Mouse (Mus musculus): ENCODE data around the gene Kirrel3.

Gene Kirrel3

DNA sequence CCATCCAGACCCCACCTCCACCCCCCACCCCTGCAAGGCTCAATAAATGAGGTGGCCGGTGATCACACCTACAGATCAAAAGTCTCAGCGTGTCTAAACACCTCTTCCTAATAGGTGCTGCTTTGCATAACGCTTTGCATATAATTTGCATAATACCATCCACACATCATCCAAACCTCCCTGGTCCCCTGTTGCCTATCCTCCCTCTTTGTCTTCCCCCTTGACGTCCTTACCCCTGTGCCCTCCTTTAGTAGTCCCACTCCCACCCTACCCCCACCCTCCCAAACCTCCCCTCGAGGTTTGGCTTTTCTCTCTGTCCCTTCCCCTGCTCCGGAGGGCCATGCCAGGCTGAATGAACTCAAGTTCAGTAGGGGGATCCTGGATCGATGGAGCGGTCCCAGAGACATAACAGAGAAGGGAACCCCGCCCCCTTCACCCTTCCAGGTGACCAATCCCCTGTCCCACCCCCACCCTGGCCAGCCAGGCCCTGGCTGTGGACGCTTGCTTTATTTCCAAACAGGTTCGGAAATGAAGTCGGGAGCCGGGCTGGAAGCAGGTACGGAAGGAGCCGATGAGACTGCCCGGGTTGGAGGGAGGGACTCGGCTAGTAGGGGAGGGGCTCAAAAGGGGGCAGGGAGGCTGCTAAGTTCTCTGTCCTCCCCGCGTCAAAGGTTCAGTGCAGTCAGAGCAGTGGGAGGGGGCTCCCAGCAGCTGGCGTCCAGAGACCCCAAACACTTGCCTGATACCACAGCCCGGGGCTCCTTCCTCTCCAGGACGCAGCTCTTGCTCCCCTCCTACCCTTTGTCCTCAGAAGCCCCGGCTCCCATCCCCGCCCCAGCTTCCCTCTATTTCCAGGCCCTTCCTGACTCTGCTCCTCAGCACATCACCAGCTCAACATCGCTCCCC, 539.1 kb downstream of the Kirrel3 start:
- no peak for DNase-seq (ENCODE audit: low read depth, low spot score)

DNA sequence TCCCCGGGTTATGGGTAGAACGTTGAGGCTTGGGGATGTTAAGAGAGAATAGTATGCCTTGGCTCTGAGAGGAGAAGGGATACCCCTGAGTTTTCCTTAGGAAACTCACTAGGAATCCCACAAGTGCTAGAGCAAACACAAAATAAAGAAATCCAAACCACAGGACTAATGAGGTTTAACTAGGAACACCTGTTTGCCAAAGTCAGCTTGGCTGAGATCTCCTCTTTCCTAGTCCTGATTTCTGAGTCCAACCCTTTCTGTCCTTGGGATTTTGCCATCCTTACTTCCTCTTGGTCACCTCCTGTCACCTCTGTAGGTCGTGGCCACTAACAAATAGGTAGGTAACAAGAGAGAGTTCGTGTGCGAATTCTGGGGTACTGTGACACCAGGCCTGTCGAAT, 540.6 kb downstream of the Kirrel3 start:
- DNase-seq (ENCODE audit: low read depth, low spot score): no peak

DNA sequence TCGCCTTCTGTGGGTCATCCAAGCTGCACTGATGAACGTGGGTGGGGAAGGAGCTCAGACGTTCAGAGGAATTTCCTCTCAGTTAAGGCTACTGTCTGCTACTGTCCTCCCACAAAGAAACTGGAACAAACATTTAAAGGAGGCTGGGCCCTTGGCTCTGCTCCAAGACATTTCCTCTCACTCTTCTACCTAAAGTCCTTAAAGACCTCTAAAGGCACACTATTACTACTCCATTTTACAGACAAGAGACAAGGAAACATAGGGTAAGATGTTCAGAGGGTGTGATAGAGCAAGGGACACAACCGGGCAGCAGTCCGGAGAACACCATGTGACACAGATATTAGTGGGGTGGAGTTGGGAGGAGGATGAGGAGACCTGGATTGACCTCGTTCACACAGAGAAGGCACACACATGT, 541.2 kb downstream of the Kirrel3 start:
- peak; percentile 32 for DNase-seq (ENCODE audit: low read depth, low spot score)

DNA sequence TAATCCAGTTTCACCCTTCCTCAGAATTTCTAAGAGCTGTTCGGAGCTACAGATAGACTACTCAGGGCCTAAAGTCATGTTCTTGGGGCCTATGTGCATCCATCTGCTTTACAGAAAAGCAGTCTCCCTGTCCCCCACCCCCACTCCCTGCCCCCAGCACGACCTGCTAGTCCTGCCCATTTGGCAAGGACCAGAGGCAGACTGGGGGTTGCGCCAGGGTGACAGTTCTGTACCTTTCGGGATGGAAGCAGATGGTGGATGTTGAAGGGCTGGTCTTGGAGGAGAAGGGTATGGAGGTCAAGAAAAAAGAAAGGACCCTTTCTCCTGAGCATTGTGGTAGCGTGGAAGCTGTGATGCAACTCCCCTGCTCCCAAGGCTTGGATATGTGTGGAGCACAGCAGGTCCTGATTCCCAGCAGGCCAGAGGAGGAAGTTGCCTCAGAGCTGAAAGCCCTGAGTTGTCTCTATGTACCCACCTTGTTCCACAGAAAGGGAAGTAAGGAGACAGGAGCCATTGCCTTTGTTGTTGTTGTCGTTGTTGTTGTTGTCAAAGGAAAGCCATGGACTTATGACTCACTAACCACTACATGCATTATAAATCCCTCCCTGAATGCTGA, 541.8 kb downstream of the Kirrel3 start:
- no peak for DNase-seq (ENCODE audit: low read depth, low spot score)

DNA sequence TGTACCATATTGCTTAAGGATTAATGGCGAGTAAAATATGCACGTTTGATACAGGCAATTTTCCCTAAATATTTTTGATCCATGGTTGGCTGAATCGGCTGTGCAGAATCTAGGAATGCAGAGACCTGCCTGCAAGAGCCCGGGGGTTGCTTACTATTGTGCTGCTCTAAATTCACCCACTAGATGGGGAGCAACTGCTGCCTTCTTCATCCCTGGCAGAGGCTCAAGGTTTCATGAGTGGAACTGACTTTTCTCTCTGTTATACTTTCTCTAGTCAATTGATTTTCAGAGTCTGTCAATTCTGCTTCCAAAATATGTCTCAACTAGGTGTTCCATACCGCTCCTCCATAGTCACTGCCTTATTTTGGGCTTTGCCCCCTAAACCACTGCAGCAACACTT, 545.1 kb downstream of the Kirrel3 start:
- peak; percentile 24 for DNase-seq (ENCODE audit: low read depth, low spot score)

DNA sequence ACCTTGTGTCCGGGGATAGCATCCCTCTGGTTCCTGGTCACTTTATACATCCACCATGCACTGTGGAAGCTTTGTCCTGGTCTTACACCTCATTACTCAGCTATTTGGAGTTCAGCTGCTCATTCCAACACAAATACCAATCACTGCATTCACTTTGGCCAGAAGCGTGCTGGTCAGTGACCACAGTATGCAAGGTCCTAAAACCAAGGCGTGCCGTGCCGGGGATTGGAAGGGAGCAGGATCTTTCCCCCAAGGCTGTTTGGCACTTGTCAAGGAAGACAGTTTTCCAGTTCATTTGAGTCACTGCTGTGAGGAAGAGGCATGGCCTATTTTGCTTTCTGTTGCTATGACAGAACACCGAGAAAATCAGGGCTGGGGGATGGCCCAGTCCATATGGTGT, 546.8 kb downstream of the Kirrel3 start:
- DNase-seq (ENCODE audit: low read depth, low spot score): no peak

DNA sequence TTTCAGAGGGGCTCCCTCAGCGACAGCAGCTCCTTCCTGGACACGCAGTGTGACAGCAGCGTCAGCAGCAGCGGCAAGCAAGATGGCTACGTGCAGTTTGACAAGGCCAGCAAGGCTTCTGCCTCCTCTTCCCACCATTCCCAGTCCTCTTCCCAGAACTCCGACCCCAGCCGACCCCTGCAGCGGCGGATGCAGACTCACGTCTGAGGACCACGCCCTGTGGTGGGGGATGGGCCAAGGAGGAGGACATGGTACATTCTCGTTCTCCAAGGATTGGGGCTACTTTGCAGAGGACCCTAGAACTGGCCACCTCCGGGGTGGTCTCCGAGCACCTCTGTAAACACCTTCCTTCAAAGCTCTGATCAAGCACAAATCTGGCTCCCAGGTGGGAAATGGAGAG, 549.4 kb downstream of the Kirrel3 start:
- no peak for DNase-seq (ENCODE audit: low read depth, low spot score)

DNA sequence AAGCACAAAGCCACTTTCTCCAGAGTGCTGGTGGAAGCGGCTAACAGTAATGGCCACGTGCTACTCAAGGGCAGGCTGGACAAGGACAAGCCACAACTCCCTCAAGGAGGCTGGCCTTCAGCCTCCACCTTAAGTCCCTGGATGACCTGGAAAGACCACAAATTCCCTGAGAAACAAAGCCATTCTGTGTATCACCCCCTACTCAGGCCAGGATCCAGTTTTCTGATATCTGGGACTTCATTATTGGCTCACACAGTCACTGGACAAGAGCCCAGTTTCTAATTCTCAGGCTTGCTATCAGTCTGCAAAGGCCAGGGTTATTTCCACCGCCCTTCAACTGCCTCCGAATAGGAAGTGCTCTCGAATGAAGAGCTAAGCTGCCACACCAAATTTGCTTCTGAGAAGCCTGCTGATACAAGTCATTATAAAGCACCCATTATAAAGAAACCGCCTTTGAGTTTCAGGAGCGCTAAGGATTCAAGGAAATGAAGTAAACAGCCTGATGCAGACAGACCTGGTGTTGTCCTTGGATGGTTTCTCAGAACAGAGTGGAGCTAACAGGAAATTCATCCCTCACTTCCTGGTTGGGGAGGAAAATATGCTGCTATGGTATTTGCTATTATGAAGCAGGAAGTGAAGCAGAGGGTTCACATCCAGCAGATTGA, 553.4 kb downstream of the Kirrel3 start:
- DNase-seq (ENCODE audit: low read depth, low spot score): peak; percentile 37

DNA sequence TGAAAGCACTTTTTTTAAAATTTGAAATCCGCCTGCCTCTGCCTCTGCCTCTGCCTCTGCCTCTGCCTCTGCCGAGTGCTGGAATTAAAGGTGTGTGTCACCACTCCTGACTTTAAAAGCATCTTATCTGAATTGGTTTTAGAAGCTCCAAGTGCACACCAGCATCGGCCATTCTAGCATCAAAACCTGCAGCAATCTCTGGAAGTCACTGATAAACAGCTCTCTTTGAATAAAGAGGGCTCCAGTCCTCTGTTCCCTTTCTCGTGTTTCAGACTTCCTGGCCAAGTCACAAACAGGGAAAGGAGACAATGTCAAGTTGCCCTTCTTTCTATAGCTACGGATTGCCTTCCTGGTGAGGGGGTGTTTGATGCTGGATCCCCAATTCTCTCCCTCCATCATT, 554.2 kb downstream of the Kirrel3 start:
- DNase-seq (ENCODE audit: low read depth, low spot score): no peak

DNA sequence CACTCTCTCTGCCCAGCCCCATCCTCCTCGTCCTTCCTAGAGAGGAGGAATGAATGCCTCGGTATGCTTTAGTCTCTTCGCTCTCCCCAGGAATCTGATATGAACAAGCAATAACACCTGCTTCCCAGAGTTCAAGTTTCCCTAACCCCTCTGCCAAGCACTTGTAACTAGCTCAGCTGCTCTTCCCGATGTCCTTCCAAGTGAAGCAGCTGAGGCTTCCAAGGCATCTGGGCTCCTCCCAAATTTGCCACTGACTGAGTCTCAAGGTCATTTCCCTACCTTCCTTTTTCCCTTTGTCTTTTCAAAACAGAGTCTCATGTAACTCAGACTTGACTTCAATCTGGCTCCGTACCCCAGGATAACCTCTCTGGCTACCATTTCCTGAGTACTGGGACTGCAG, 555.8 kb downstream of the Kirrel3 start:
- peak; percentile 49 for DNase-seq (ENCODE audit: low read depth, low spot score)

DNA sequence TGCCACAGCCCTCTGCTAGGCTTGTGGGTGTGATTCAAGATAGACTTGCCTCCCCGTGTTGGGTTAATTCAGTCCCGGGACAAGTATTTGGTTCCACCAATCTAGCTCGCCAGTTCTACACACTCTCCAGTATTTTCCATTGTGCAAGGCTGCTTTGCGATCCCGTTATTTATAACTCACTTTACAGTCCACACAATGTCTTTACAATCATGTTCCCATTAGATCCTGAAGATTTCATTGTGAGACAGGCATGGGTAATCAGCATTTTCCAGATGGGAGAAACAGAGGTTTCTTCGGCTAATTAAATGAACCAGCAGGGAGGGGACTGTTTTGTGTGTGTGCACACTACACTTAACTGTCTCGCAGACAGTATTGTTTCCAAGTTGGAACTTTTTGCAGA, 557.9 kb downstream of the Kirrel3 start:
- no peak for DNase-seq (ENCODE audit: low read depth, low spot score)

DNA sequence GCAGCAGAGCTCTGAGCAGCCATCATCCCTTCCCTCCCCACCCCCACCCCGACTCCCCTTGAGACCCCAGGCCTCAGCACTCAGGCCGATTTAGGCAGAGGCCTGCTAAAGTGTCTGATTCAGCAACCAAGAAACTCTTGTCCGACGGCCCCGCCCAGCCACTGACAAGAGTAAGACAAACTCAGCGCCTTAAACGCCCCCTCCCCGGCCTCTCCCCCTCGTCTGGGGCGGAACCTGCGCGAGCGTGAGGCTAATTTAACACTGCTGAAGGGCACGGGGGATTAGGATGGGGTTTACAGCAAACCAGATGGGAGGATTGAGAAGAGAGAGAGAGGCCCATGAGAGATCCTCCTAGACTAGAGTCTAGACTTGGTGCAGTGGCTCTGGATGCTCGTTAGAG, 558.8 kb downstream of the Kirrel3 start:
- no peak for DNase-seq (ENCODE audit: low read depth, low spot score)

DNA sequence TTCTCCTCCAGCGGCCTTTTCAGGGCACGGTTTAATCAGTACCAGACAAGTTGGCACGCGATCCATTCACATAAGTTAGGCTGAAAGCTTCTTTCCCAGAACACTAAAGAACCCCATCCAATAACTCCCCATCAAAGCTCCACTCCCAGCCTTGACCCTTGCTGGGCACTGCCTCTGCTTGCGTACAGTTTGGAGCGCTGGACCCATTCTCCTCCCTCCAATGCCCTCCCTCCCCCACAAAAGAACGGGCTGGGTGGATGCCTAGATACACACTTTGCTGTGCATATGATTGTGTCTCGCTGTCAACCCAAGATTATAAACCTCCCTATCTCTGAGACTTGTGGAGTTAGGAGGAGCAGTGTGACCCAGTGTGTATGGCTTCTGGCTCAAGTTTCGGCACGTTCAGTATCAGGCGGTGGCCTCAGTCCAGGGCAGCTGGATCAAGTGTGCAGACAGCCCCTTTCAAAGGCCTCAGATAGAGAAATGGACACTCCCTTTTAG, 559.4 kb downstream of the Kirrel3 start:
- DNase-seq (ENCODE audit: low read depth, low spot score): peak; percentile 28

DNA sequence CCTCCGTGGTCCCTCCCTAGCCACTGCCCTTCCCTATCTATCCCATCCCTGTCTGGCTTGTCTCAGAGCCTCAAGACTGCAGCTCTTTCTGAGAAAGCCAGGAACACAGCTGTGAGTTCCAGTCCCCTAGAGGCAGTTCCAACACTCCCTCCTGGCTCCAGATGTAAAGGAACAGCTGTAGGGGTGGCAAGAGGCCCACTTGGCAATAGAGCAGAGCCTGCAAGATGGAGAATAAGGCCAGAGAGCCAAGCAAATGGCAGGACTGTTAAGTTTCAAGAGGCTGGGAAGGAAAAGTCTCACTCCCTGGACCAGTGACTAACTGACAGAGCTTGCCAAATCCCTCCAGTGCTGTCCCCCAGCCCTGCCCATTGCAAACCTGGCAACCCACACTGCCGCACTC, 560.1 kb downstream of the Kirrel3 start:
- peak; percentile 92 for DNase-seq (ENCODE audit: low read depth, low spot score)

DNA sequence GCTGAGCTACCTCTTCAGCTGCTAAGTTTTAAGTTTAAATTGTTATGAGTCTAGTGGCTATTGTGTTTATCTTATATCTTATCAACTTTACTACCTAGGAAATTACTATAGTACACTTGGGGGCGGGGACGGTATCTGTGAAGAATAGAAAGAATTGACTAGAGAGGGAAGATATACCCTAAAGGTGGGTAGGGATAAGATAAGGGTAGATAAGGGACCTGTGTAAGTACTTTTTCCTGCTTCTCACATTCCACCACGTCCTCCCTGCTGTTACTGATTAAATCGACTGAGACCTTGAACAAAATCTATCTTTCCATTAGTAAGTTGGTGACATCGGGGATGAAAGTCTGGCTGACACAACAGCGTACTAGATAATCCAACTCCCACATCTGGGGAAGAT, 562.8 kb downstream of the Kirrel3 start:
- no peak for DNase-seq (ENCODE audit: low read depth, low spot score)

DNA sequence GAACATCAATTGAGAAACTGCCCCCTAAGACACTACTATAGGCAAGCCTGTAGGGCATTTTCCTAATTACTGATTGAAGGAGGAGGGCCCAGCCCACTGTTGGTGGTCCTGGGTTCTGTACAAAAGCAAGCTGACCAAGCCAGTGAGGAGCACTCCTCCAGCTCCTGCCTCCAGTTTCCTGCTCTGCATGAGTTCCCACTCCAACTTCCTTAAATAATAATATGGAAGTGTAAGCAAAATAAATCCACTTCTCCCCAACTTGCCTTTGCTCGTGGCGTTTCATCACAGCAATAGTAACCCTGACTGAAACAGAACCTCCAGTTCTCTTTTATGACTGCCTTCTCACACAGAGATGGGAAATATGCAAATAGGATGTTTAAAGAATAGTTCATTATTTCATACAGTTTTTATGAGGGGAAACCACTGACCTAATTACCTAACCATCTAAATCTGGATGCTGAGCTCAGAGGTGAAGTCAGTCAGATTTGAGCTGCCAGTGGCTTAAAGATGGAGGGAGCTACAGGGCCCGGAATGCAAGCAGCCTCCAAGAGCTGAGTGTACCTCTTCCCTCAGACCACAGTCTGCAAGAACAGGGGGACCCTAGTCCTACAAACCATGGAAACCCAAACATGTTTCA, 564.3 kb downstream of the Kirrel3 start:
- DNase-seq (ENCODE audit: low read depth, low spot score): no peak

DNA sequence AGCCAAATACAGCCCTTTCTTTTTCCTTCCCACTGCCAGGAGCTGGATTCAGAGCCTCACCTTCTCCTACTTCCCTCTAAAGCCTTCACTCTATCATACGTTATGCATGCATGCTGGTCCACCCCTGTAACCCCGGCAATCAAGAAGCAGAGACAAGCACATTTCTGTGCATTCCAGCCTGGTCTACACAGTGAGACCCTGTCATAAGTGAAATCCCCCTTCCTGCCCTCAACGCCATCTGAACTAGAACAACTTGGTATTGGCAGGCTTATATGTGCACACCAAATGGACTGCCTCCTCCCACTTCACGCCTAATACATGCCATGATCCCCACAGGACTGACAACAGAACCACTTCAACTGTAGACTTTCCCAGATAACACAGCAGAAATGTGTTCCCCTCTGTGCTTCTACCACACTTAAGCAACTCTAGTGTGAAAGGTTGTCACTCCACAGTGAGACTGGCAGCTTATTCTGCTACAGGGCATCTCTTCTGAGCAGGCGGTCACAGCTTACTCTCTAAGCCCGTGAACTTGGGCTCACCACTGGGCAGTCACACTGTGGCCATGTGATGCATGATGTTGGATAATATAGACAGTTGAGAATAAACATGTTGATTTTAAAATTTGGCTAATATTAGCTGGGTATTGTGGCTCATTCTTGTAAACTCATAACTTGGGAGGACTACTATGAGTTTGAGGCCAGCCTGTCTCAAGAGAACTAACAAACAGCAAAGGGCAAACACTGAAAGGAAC, 565.2 kb downstream of the Kirrel3 start:
- no peak for DNase-seq (ENCODE audit: low read depth, low spot score)

DNA sequence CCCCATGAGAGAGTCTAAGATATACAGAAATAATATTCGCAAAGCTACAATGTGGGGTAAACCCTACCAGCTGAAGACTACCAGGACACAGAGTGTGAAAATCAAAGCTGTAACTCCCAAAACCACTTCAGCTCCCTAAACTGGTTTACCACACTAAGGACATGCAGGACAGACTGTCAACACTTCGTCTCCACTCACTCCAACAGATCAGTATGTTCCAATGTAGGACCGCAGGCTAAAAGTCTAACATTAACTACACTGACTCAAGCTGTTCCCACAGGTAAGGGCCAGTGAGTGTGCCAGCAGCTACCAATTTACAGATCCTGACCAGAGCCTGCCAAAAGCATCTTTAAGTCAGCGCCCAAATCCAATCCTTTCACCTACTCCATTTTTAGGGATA, 566.0 kb downstream of the Kirrel3 start:
- no peak for DNase-seq (ENCODE audit: low read depth, low spot score)

DNA sequence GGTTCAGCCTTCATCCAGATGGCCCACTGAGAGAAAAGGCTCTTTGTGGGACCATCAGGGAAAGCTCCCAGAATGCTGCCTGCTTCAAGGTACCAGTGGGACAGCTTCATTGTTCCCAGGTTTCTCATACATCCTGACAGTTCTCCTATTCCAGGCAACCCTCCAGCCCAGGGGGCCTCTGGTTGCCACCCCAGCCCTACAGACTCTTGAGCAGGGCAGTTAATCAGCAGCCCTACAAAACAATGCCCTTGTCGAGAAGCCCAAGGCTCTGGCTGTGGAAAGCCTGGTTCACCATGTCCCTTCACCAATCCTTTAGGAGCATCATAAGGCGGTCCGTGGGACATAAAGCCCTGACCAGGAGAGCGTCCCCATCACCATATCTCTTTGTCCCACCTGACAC, 567.0 kb downstream of the Kirrel3 start:
- no peak for DNase-seq (ENCODE audit: low read depth, low spot score)

DNA sequence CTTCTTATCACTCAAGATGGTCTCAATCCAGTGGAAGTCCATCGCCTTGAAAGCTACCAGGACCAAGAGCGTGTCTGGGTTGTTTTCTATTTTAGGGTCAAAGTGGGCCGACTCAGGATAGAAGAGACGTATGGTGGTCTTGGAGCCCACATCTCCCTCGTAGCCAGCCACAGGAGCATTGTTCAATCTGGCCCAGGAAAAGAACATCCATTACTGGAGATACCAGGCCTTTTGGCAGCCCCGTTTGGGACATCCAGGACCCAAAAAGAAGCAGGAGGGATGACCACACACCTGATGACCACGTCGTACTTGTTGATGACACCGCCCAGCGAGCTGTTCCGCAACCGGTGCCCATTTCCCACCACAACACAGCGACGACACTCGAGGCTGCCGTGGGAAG, 567.4 kb downstream of the Kirrel3 start:
- no peak for DNase-seq (ENCODE audit: low read depth, low spot score)

DNA sequence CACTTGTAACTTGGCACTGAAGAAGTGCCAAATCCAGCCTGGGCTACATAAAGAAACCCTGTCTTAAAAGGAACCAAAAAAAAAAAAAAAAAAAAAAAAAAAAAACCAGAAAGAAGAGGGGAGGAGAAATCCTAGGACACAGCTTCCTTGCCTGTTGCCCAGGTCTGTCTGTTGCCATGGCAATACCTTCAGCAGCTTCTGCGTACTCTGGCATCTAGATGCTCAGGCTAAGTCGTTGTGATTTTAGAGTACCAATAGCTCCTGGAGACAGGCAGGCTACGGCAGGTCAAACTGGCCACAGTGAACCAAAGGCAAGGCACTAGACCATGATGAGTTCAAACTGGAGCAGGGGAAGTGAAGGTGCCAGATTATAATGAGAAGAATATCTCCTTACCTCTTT, 568.0 kb downstream of the Kirrel3 start:
- no peak for DNase-seq (ENCODE audit: low read depth, low spot score)
